Mouse (Mus musculus): ENCODE measurements around the gene Gm6614. TPM values are rescaled to one million over a fixed set of nuclear protein-coding genes. Genes with fewer than 3 reads are reported as not detected.
"Not testable (repeated sequence)": the region's sequence is repeated elsewhere in the genome, so short reads cannot be mapped to it uniquely, and the experiment has no call there.

The Gm6614 gene
- not detected in 2 replicates for polyA plus RNA-seq (2015; fragmentation: Nextera tagmentation; extraction: Ambion mirVana)

GRCm38 (mm10) chr6:142011364-142011955, at the start of gene Gm6614:
Gene Gm6614 (minus strand): TSS chr6:142011414.
- Histone ChIP-seq H3K9ac (replicated peaks) (no peak within 1 kb of the TSS), H3K4me2 (ENCODE audit: low read depth, low read length) (no peak within 1 kb of the TSS), H3K27me3 (ENCODE audit: insufficient read depth, low read length) (no peaks in the 10 kb centered on the region), H3K36me3 (replicated peaks; ENCODE audit: insufficient read depth, low read length) (no peaks in the 10 kb centered on the region), H3K4me1 (ENCODE audit: insufficient read depth) (no peaks in the 10 kb centered on the region), H3K4me3 (ENCODE audit: low read depth, low read length) (no peak within 1 kb of the TSS), H3K9me3 (ENCODE audit: low read length) (no peaks in the 10 kb centered on the region), H3K27ac (ENCODE audit: low read depth) (no peak within 1 kb of the TSS)
- TF ChIP-seq CTCF (IDR thresholded peaks at IDR 0.05; ENCODE audit: low read depth) (no peak), EP300 (IDR thresholded peaks at IDR 0.05; ENCODE audit: low read depth) (no peak)
- ATAC-seq (no peak), DNase-seq (no peak)
- 63% methylated on average over 4 of the region's 4 CpGs for WGBS (ENCODE audit: insufficient replicate concordance)

GRCm38 (mm10) chr6:142058281-142058680, 47.1 kb upstream of the Gm6614 start:
- H3K36me3 ChIP-seq (replicated peaks; ENCODE audit: insufficient read depth, low read length); H3K4me1 ChIP-seq (ENCODE audit: insufficient read depth); H3K4me2 ChIP-seq (ENCODE audit: low read depth, low read length); ATAC-seq; DNase-seq; H3K27me3 ChIP-seq (ENCODE audit: insufficient read depth, low read length); H3K4me3 ChIP-seq (ENCODE audit: low read depth, low read length); H3K9me3 ChIP-seq (ENCODE audit: low read length); H3K27ac ChIP-seq (ENCODE audit: low read depth); H3K9ac ChIP-seq (replicated peaks): not testable (repeated sequence)
- 62% methylated on average over 3 of the region's 3 CpGs for WGBS (ENCODE audit: insufficient replicate concordance)

- no peak overlapping the region for H3K9ac ChIP-seq (replicated peaks)
- H3K4me1 ChIP-seq (ENCODE audit: insufficient read depth): no peaks in the 10 kb centered on the region
- no peak overlapping the region for H3K4me2 ChIP-seq (ENCODE audit: low read depth, low read length)
- DNase-seq: no peak
- 68% methylated on average over 1 of the region's 1 CpGs for WGBS (ENCODE audit: insufficient replicate concordance)
- no peak overlapping the region for H3K27ac ChIP-seq (ENCODE audit: low read depth)
- no peaks in the 10 kb centered on the region for H3K36me3 ChIP-seq (replicated peaks; ENCODE audit: insufficient read depth, low read length)
- H3K4me3 ChIP-seq (ENCODE audit: low read depth, low read length): no peak overlapping the region
- H3K9me3 ChIP-seq (ENCODE audit: low read length): peaks cover 4% of the 10 kb centered on the region; the same call in 1 of the 2 replicates
- no peak for ATAC-seq
- no peaks in the 10 kb centered on the region for H3K27me3 ChIP-seq (ENCODE audit: insufficient read depth, low read length)
- no peak for TF ChIP-seq EP300 (IDR thresholded peaks at IDR 0.05; ENCODE audit: low read depth)
- TF ChIP-seq CTCF (IDR thresholded peaks at IDR 0.05; ENCODE audit: low read depth): no peak
These were observed 36.5 kb upstream of the Gm6614 start for GRCm38 (mm10) chr6:142047689-142048088.

- Histone ChIP-seq H3K36me3 (replicated peaks; ENCODE audit: insufficient read depth, low read length) (no peaks in the 10 kb centered on the region), H3K4me2 (ENCODE audit: low read depth, low read length) (no peak overlapping the region), H3K4me3 (ENCODE audit: low read depth, low read length) (no peak overlapping the region), H3K9me3 (ENCODE audit: low read length) (peaks cover 6% of the 10 kb centered on the region), H3K4me1 (ENCODE audit: insufficient read depth) (no peaks in the 10 kb centered on the region), H3K27me3 (ENCODE audit: insufficient read depth, low read length) (no peaks in the 10 kb centered on the region), H3K27ac (ENCODE audit: low read depth) (no peak overlapping the region), H3K9ac (replicated peaks) (no peak overlapping the region)
- no peak for ATAC-seq
- TF ChIP-seq EP300 (IDR thresholded peaks at IDR 0.05; ENCODE audit: low read depth) (no peak), CTCF (IDR thresholded peaks at IDR 0.05; ENCODE audit: low read depth) (no peak)
- no peak for DNase-seq
- WGBS (ENCODE audit: insufficient replicate concordance): 86% methylated on average over 2 of the region's 2 CpGs
These were observed 34.5 kb upstream of the Gm6614 start for GRCm38 (mm10) chr6:142045746-142046145.

GRCm38 (mm10) chr6:142041896-142042295, 30.7 kb upstream of the Gm6614 start:
- no peak overlapping the region for H3K27ac ChIP-seq (ENCODE audit: low read depth)
- H3K4me2 ChIP-seq (ENCODE audit: low read depth, low read length): no peak overlapping the region
- no peaks in the 10 kb centered on the region for H3K36me3 ChIP-seq (replicated peaks; ENCODE audit: insufficient read depth, low read length)
- ATAC-seq (no peak), DNase-seq (no peak)
- 74% methylated on average over 3 of the region's 3 CpGs for WGBS (ENCODE audit: insufficient replicate concordance)
- TF ChIP-seq EP300 (IDR thresholded peaks at IDR 0.05; ENCODE audit: low read depth) (no peak), CTCF (IDR thresholded peaks at IDR 0.05; ENCODE audit: low read depth) (no peak)
- H3K9ac ChIP-seq (replicated peaks): no peak overlapping the region
- no peaks in the 10 kb centered on the region for H3K27me3 ChIP-seq (ENCODE audit: insufficient read depth, low read length)
- no peak overlapping the region for H3K4me3 ChIP-seq (ENCODE audit: low read depth, low read length)
- peaks cover 6% of the 10 kb centered on the region for H3K9me3 ChIP-seq (ENCODE audit: low read length)
- no peaks in the 10 kb centered on the region for H3K4me1 ChIP-seq (ENCODE audit: insufficient read depth)

- TF ChIP-seq CTCF (IDR thresholded peaks at IDR 0.05; ENCODE audit: low read depth): peak; percentile 64
- no peak for TF ChIP-seq EP300 (IDR thresholded peaks at IDR 0.05; ENCODE audit: low read depth)
- H3K27me3 ChIP-seq (ENCODE audit: insufficient read depth, low read length): no peaks in the 10 kb centered on the region
- no peaks in the 10 kb centered on the region for H3K36me3 ChIP-seq (replicated peaks; ENCODE audit: insufficient read depth, low read length)
- peaks cover 2% of the 10 kb centered on the region for H3K9me3 ChIP-seq (ENCODE audit: low read length)
- peak; percentile 68 for ATAC-seq
- 52% methylated on average over 16 of the region's 16 CpGs for WGBS (ENCODE audit: insufficient replicate concordance)
- no peak overlapping the region for H3K4me2 ChIP-seq (ENCODE audit: low read depth, low read length)
- no peaks in the 10 kb centered on the region for H3K4me1 ChIP-seq (ENCODE audit: insufficient read depth)
- H3K4me3 ChIP-seq (ENCODE audit: low read depth, low read length): no peak overlapping the region
- no peak overlapping the region for H3K27ac ChIP-seq (ENCODE audit: low read depth)
- no peak overlapping the region for H3K9ac ChIP-seq (replicated peaks)
- peak; percentile 18 for DNase-seq
These were observed 29.3 kb upstream of the Gm6614 start for GRCm38 (mm10) chr6:142040306-142041175.
